Mouse (Mus musculus): Measurements from ENCODE around the gene 4930572O03Rik. TPM values are rescaled to one million over a fixed set of nuclear protein-coding genes. Genes with fewer than 3 reads are reported as not detected.
"Not testable (repeated sequence)": the region's sequence is repeated elsewhere in the genome, so short reads cannot be mapped to it uniquely, and the experiment has no call there.

4930572O03Rik gene
- polyA plus RNA-seq, 1 experiment from 2014 or later = not detected

DNA sequence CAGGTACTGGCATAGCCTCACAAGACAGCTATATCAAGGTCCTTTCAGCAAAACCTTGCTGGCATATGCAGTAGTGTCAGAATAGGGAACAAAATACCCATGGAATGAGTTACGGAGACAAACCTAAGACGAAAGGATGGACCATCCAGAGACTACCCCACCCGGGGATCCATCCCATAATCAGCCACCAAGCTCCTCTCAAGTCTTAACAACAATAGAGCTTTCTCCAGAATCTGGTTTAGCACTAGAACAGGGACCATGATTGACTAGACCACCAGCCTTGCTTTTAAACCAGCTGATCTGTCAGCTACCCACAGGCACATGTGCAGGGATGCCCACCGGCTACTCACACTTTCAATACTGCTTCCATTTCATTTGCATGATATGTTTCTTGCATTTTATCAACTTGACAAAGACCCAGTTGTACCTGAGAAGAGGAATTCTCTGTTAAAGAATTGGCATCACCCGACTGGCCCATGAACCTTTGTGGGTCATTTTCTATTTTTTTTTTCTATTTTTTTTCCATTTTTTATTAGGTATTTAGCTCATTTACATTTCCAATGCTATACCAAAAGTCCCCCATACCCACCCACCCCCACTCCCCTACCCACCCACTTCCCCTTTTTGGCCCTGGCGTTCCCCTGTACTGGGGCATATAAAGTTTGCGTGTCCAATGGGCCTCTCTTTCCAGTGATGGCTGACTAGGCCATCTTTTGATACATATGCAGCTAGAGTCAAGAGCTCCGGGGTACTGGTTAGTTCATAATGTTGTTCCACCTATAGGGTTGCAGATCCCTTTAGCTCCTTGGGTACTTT, 17.8 kb upstream of the 4930572O03Rik start:
- H3K27ac ChIP-seq, H3K9ac ChIP-seq, H3K36me3 ChIP-seq, H3K4me1 ChIP-seq, H3K4me2 ChIP-seq, H3K4me3 ChIP-seq, H3K27me3 ChIP-seq, H3K9me3 ChIP-seq: not testable (repeated sequence)
- 89% methylated on average over 5 of the region's 8 CpGs for WGBS
- ATAC-seq (ENCODE audit: borderline replicate concordance, extremely low read depth, low FRiP score, low TSS enrichment) = peak; percentile 74

DNA sequence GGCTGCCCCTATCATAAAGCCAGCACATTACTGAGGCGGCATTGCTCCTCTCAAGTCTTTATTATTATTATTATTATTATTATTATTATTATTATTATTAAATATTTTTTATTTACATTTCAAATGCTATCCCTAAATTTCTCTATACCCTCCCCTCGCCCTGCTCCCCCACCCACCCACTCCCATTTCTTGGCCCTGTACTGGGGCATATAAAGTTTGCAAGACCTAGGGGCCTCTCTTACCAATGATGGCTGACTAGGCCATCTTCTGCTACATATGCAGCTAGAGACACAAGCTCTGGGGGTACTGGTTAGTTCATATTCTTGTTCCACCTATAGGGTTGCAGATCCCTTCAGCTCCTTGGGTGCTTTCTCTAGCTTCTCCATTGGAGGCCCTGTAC, 17.1 kb upstream of the 4930572O03Rik start:
- not testable (repeated sequence) for H3K4me3 ChIP-seq; ATAC-seq (ENCODE audit: borderline replicate concordance, extremely low read depth, low FRiP score, low TSS enrichment); H3K9me3 ChIP-seq; H3K27ac ChIP-seq; H3K4me1 ChIP-seq; H3K36me3 ChIP-seq; H3K27me3 ChIP-seq; H3K4me2 ChIP-seq; H3K9ac ChIP-seq
- 64% methylated on average over 2 of the region's 2 CpGs for WGBS

DNA sequence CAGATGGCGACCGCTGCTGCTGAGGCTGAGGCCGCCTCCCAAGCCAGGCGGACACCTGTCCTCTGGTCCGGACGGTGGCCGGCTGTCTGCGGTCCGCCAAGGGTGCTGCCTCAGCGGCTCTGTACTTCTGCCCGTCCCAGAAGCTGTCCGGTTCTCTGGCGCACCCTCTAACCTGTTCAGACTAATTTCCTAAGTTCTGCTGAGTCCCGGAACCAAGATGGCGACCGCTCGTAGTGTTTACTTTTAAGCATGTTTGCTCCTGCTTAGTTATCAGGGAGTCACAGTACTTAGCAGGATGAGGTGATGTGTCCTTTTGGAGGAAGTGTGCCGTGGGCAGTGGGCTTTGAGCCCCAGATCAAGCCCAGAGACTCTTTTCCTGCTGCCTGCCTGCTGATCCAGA, 13.9 kb upstream of the 4930572O03Rik start:
- not testable (repeated sequence) for H3K27me3 ChIP-seq, H3K4me2 ChIP-seq, H3K4me1 ChIP-seq, H3K9me3 ChIP-seq, H3K27ac ChIP-seq, H3K36me3 ChIP-seq, H3K4me3 ChIP-seq, H3K9ac ChIP-seq
- WGBS = 85% methylated on average over 9 of the region's 18 CpGs
- ATAC-seq (ENCODE audit: borderline replicate concordance, extremely low read depth, low FRiP score, low TSS enrichment) = peak; percentile 55; the same call in 1 of the 2 replicates

DNA sequence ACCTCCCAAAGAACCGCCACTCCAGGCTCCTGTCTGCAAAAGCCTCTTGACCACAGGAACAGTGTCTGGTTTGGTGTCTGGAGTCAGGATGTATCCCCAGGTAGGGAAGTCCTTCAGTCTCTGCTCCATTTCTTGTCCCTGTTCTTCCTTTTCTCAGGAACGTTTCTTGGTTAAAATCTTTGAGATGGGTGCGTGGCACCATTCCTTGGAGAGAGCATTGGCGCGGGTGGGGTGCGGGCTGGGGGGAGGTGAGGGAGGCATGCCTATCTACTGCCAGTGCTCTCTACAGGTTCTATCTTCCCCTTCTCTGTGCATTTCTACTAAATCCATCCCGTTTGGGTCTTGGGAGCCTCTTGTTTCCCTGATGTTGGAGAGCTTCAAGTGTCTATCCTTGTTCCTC, 7.0 kb upstream of the 4930572O03Rik start:
- H3K4me2 ChIP-seq; H3K27ac ChIP-seq; H3K27me3 ChIP-seq; H3K9ac ChIP-seq; H3K36me3 ChIP-seq; H3K4me3 ChIP-seq; ATAC-seq (ENCODE audit: borderline replicate concordance, extremely low read depth, low FRiP score, low TSS enrichment); H3K4me1 ChIP-seq; H3K9me3 ChIP-seq: not testable (repeated sequence)
- WGBS = 69% methylated on average over 7 of the region's 7 CpGs

DNA sequence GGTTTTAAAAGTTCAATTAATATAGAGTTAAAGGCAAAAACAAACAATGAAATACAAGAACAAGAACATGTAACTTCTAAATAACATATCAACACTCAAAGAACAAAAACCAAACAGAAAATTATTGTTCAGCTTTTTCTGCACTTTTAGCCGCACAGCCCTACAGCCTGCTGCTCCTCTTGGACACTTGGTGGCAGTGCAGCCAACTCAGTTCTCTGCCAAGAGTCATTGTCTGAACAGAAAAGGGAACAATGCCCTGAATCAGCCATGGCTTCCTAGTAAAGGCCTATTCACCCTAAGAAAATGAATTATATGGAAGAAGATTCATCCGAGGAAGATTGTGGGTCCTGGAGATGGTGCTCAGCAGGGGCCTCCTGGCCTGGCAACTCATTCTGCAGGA, 4.5 kb downstream of the 4930572O03Rik start:
- WGBS = 63% methylated on average over 2 of the region's 2 CpGs
- not testable (repeated sequence) for ATAC-seq (ENCODE audit: borderline replicate concordance, extremely low read depth, low FRiP score, low TSS enrichment)

DNA sequence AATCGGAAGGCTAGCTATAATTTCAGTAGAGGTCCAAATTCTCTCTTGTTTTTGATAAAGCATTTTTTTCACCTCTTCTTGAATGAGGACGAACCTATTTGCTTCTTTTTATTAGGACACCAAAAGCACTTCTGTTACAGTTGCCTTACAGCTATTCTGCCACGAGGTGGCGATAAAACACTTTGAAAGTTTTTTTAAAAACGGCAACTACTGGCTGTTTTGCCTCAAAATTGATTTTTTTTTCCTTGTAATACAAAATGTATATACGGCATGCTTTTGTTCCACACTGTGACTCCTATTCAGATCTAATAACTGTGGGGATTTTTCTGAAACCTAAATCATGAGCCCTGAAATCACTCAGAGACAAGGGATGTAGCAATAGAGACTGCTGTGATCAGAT, 11.2 kb downstream of the 4930572O03Rik start:
- not testable (repeated sequence) for ATAC-seq (ENCODE audit: borderline replicate concordance, extremely low read depth, low FRiP score, low TSS enrichment); H3K9ac ChIP-seq; H3K9me3 ChIP-seq; H3K27ac ChIP-seq; H3K27me3 ChIP-seq; H3K4me1 ChIP-seq; H3K4me3 ChIP-seq; H3K4me2 ChIP-seq; H3K36me3 ChIP-seq
- WGBS = 25% methylated on average over 6 of the region's 6 CpGs

More for the DNA sequence above, 4.5 kb downstream of the 4930572O03Rik start:
- not testable (repeated sequence) for H3K27ac ChIP-seq, H3K9ac ChIP-seq, H3K36me3 ChIP-seq, H3K4me2 ChIP-seq, H3K9me3 ChIP-seq, H3K27me3 ChIP-seq, H3K4me3 ChIP-seq, H3K4me1 ChIP-seq

DNA sequence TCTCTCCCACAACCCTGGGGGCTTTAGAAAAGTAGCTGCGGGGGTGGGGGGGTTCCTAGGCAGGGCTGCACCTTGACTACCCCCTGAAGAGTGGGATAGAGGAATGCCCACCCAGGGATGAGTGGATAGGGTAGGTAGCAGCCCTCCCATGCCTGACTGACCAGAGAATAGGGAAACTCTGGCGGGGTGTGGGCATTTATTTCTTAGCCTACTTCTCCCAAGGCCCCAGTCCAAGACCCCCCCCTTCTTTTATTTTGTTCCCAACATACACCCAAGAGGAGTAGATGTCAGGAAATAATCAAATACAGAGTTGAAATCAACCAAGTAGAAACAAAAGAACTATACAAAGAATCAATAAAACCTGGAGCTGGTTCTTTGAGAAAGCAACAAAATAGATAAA, 19.2 kb downstream of the 4930572O03Rik start:
- not testable (repeated sequence) for H3K36me3 ChIP-seq, H3K27me3 ChIP-seq, H3K4me3 ChIP-seq, H3K4me2 ChIP-seq, H3K4me1 ChIP-seq, H3K9me3 ChIP-seq, H3K9ac ChIP-seq, H3K27ac ChIP-seq
- 47% methylated on average over 2 of the region's 2 CpGs for WGBS
- ATAC-seq (ENCODE audit: borderline replicate concordance, extremely low read depth, low FRiP score, low TSS enrichment) = peak; percentile 57; the same call in 1 of the 2 replicates

DNA sequence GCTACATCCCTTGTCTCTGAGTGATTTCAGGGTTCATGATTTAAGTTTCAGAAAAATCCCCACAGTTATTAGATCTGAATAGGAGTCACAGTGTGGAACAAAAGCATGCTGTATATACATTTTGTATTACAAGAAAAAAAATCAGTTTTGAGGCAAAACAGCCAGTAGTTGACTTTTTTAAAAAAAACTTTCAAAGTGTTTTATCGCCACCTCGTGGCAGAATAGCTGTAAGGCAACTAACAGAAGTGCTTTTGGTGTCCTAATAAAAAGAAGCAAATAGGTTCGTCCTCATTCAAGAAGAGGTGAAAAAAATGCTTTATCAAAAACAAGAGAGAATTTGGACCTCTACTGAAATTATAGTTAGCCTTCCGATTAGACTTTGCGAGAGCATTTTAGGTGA, 26.8 kb downstream of the 4930572O03Rik start:
- not testable (repeated sequence) for H3K4me1 ChIP-seq; H3K27ac ChIP-seq; H3K4me3 ChIP-seq; H3K36me3 ChIP-seq; ATAC-seq (ENCODE audit: borderline replicate concordance, extremely low read depth, low FRiP score, low TSS enrichment); H3K9ac ChIP-seq; H3K4me2 ChIP-seq; H3K9me3 ChIP-seq; H3K27me3 ChIP-seq
- WGBS = 33% methylated on average over 5 of the region's 5 CpGs

DNA sequence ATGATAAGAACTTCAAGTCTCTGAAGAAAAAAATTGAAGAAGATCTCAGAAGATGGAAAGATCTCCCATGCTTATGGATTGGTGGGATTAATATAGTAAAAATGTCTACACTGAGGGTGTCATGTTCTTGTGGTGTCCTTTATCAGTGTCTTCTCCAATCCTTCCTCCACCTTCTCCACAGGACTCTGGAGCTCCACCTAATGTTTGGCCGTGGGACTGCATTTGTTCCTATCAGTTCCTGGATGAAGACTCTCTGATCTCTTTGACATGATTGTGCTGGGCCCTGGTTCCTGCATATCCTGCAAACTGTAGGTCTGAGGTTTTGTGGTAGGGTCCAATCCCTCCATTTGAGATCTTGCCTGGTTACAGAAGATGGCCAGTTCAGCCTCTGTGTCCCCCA, 28.7 kb downstream of the 4930572O03Rik start:
- H3K36me3 ChIP-seq; H3K4me3 ChIP-seq; H3K4me2 ChIP-seq; H3K9ac ChIP-seq; H3K27me3 ChIP-seq; ATAC-seq (ENCODE audit: borderline replicate concordance, extremely low read depth, low FRiP score, low TSS enrichment); H3K4me1 ChIP-seq; H3K9me3 ChIP-seq; H3K27ac ChIP-seq: not testable (repeated sequence)
- 21% methylated on average over 1 of the region's 1 CpGs for WGBS

DNA sequence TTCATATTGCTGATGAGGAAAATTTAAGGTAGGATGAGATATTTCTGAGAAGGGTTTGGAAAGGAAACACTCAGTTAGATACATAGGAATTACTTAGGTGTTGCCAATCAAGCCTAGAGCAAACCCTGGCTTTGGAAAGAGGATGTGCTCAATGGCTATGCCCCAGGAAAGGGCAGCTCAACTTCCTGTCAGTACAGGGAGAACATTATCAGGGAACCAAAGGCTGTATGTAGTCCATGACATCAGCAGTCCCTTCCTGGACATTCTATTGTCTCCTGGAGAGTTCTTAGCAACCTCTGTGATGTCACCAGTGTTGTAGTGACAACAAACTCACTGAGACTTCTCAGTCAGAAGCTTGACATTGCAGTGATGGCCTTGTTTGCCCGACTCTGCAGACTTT, 38.1 kb downstream of the 4930572O03Rik start, which contains the start of gene Speer4d:
TSS of gene Speer4d (plus strand) at position 301 of the 400 bp plus-strand sequence.
- not testable (repeated sequence) for ATAC-seq (ENCODE audit: borderline replicate concordance, extremely low read depth, low FRiP score, low TSS enrichment); H3K27ac ChIP-seq; H3K4me3 ChIP-seq; H3K36me3 ChIP-seq; H3K4me1 ChIP-seq; H3K27me3 ChIP-seq; H3K9ac ChIP-seq; H3K4me2 ChIP-seq; H3K9me3 ChIP-seq
- 59% methylated on average over 1 of the region's 1 CpGs for WGBS

DNA sequence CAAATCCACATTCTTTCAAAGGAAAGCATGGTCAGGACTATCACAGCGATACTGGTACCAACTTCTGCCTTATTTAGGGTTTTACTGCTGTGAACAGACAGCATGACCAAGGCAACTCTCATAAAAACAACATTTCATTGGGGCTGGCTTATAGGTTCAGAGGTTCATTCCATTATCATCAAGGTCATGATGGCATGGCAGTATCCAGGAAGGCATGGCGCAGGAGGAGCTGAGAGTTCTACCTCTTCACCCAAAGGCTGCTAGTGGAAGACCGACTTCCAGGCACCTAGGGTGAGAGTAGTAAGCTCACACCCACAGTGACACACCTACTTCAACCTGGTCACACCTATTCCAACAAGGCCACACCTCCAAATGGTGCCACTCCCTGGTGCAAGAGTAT, 40.7 kb downstream of the 4930572O03Rik start:
- H3K27me3 ChIP-seq; H3K27ac ChIP-seq; H3K4me2 ChIP-seq; H3K4me1 ChIP-seq; ATAC-seq (ENCODE audit: borderline replicate concordance, extremely low read depth, low FRiP score, low TSS enrichment); H3K9ac ChIP-seq; H3K4me3 ChIP-seq; H3K9me3 ChIP-seq; H3K36me3 ChIP-seq: not testable (repeated sequence)
- 71% methylated on average over 3 of the region's 3 CpGs for WGBS

DNA sequence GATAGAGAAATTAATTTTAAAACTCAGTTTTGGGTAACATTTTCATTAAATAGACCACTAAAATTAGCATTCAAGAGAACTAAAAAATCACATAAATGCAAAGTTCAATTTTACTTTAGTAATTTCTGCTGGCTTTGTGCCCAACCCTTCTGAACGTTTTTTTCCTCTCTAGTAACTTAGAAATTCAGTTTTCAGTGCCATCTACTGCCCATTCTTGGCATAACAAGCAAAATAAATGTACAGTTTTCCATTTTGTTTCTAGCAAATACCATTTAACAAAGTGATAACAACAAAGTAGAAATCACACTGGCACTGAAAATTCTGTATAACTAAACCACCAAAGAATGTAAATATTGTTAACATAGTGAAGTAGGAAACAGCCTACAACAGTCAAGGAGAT, 46.2 kb downstream of the 4930572O03Rik start:
- not testable (repeated sequence) for H3K4me2 ChIP-seq; H3K27ac ChIP-seq; H3K4me3 ChIP-seq; ATAC-seq (ENCODE audit: borderline replicate concordance, extremely low read depth, low FRiP score, low TSS enrichment); H3K36me3 ChIP-seq; H3K27me3 ChIP-seq; H3K4me1 ChIP-seq; H3K9me3 ChIP-seq; H3K9ac ChIP-seq
- WGBS = 2% methylated on average over 1 of the region's 1 CpGs

DNA sequence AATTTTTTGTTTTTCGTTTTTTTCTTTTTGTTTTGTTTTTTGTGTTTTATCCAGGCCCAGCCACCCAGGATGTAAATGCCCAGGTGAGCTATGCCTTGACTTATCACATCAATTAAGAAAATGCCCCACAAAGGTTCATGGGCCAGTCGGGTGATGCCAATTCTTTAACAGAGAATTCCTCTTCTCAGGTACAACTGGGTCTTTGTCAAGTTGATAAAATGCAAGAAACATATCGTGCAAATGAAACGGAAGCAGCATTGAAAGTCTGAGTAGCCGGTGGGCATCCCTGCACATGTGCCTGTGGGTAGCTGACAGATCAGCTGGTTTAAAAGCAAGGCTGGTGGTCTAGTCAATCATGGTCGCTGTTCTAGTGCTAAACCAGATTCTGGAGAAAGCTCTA, 50.2 kb downstream of the 4930572O03Rik start:
- H3K36me3 ChIP-seq; H3K9ac ChIP-seq; H3K9me3 ChIP-seq; H3K27ac ChIP-seq; H3K4me2 ChIP-seq; H3K4me1 ChIP-seq; H3K4me3 ChIP-seq; H3K27me3 ChIP-seq; ATAC-seq (ENCODE audit: borderline replicate concordance, extremely low read depth, low FRiP score, low TSS enrichment): not testable (repeated sequence)
- 57% methylated on average over 6 of the region's 6 CpGs for WGBS

All from lung, embryonic 15.5 days (tissue).